Mouse (Mus musculus) left cerebral cortex, adult 18-20 months (tissue): ENCODE measurements around the gene Fndc5. TPM values are rescaled to one million over a fixed set of nuclear protein-coding genes. Genes with fewer than 3 reads are reported as not detected.
A peak's percentile ranks its signal among the peaks of the same experiment; 100 is the strongest.

ENCODE experiments used
- DNase-seq, 2 experiments: peaks; one replicate each; pipeline ENCODE4 v3.0.0; 2021 to 2022; ENCODE audit warnings: low spot score in 2 of 2, mixed read lengths in 1 of 2
- long read RNA-seq, 2 experiments: library from polyadenylated mRNA; stranded (forward); transcript quantifications; one replicate each; pipeline ENCODE4 v2.0.0; 2021
- total RNA-seq, 2 experiments: library from RNA; stranded (reverse); gene quantifications; 2 replicates each; pipeline ENCODE4 v1.2.3; 2021

Gene Fndc5
- total RNA-seq: 10 to 100 TPM; 55.0 to 63.3 TPM
- long read RNA-seq, experiment 1, transcript Fndc5-201 (6 exons, 2,763 nt): major isoform, 70 of 124 reads
- long read RNA-seq, experiment 1, partial matches to known transcripts: 3 of 124 reads
- long read RNA-seq, experiment 1, other reads (novel, unspliced or antisense): 51 of 124 reads
- long read RNA-seq, experiment 2, transcript Fndc5-201 (6 exons, 2,763 nt): major isoform, 50 of 89 reads
- long read RNA-seq, experiment 2, partial matches to known transcripts: 3 of 89 reads
- long read RNA-seq, experiment 2, other reads (novel, unspliced or antisense): 36 of 89 reads

DNA sequence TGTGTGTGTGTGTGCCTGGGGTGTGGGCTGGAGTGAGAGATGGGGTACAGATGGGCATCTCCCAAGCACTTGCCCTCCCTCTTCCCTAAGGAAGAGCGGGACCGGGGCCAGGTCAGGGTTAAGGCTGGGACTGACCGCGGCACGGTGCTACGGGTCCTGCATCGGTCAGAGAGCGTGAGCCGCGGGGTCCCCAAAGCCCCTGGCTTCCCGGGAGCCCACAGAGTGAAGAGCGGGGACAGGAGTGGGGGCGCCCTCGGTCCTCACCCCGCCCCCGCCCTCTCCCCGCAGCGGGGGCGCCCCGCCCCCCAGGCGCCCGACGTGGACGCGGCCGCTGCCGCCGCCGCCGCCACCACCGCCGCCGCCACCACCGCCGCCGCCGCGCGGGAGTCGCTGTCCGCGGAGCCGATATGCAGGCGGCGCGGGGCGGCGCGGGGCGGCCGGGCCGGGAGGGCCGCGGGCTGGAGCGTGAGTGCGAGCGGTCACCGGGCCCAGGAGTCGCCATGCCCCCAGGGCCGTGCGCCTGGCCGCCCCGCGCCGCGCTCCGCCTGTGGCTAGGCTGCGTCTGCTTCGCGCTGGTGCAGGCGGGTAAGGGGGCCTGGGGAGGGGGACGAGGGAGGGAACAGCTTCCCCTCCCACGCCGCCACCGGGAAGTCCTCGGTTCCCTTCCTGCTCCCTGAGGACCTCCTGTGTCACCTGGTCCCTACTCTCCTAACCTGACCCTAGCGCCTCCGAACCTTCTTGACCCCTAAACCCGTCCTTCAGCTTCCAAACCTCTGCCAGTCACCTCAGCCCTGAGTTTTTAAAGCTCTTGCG is at the start of gene Fndc5:
Gene Fndc5, plus strand, starts transcription at position 421 of the 813 bp plus-strand sequence.
- DNase-seq: no peak

DNA sequence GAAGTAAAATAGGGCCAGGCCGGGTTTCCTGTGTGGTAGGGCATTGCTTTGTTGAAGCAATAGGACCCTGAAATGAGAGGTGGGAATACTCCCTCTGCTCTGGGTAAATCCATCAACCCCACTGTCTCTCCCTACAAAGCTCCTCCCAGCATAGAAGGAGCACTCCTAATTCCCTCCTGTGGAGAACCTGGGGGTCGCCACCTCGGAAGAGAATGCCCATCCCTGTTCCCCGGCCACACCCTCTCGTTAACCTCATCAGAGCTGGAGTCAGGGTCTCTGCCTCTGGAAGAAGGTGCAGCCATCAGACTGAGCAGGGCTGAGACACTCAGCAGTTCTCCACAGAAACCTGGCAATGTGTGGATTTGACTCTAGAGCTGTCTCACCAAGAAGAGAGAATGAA is 48.9 kb upstream of the Fndc5 start:
- no peak for DNase-seq

DNA sequence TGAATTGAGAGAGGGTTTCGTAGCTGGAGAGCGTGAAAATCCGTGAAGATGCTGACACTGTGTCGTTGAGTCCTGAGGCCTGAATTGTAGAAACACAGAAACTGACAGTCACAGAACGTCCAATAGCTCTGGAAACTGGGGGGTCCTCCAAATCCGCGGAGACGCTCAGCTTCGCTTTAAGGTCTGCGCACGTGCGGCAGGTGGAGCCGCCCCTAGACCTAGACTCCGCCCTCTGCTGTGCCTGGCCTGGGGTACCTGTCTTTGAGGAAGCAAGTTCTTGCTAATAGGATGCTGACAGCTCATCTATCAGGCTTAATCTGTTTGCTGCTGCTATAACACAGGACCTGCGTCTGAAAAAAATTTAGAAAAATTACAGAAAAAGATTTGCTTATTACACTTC is 41.5 kb upstream of the Fndc5 start:
- no peak for DNase-seq

DNA sequence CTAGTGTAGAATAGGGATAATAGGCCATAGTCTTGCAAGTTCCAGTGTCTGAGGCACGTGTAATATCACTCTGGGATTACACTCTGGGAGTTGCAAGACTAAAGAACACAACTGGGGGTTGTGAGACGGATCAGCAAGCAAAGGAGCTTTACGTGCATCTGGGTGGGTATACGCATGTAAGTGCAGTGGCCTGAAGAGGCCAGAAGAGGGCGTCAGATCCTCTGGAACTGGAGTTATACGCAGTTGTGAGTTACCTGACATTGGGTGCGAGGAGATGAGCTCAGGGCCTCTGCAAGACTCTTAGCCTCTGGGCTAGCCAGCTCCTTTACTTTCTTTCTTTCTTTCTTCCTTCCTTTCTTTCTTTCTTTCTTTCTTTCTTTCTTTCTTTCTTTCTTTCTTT is 39.8 kb upstream of the Fndc5 start:
- DNase-seq: no peak

DNA sequence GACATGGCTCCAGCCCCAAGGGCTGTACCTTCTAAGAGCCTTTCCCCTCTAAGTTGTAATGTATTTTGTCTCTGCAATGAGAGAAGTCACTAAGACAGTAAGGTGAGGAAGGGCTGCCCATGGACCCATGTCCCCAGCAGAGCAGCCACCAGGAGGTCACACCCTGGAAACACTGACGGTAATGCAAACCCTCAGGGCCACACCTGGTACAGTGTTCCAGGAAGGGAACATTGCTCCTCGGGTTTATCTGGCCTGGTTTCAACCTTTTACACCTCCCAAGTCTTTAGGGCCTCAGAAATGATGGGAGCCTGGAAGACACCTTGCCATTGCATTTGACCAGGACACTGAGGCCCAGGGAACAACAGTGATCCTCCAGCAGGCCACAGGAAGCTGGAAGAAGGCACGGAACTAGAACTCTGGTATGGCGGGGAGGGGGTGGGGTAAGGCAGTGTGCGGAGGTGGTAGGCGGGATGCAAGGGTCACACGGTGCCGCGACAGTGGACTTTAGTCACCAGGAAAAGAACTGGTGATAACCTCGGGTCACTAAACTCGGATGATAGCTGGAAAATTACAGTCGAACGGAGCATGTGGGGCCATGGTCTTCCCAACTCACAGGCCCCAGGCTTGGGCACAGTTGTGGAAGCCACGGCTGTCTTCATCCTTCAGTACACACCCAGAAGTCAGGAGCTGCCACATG is 34.5 kb upstream of the Fndc5 start:
- DNase-seq: no peak

DNA sequence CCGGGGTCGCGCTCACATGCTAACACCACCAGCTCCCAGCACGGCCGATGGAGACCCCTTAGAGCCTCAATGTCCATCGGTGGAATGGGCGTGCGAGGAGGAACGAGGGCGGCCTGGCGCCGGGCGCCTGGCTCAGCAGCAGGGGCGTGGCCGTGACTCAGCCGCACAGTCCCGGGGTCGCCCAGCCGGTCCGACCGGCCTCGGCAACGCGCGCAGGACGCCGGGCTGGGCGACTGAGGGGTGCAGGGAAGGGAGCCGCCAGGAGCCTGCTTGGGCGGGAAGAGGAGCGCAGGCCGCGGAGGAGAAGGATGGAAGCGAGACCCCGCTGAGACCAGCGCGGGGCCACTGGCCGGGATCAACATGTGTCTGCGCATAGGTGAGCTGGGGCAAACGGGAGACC is 31.4 kb upstream of the Fndc5 start, which contains the start of gene Tmem54:
Gene Tmem54, plus strand, starts transcription at position 193 of the 400 bp plus-strand sequence.
- no peak for DNase-seq

DNA sequence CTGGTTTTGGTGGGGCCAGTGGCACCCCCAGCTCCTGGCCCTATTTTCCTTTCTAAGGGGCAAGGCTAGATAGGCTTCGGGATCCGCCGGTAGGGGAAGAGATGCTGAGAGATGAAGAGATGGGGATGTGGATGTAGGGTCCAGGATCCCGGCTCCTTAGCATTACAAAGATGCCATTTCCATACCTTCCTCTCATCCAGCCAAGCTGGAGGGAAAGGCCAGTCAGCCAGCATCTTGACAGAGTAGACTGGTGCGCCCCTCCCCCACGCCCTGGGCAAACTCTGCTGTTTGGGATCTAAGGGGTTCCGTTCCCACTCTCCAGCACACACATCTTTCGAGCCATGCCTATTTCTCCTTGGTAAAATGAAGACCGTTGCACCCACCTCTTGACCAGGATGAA is 30.7 kb upstream of the Fndc5 start:
- DNase-seq: no peak

DNA sequence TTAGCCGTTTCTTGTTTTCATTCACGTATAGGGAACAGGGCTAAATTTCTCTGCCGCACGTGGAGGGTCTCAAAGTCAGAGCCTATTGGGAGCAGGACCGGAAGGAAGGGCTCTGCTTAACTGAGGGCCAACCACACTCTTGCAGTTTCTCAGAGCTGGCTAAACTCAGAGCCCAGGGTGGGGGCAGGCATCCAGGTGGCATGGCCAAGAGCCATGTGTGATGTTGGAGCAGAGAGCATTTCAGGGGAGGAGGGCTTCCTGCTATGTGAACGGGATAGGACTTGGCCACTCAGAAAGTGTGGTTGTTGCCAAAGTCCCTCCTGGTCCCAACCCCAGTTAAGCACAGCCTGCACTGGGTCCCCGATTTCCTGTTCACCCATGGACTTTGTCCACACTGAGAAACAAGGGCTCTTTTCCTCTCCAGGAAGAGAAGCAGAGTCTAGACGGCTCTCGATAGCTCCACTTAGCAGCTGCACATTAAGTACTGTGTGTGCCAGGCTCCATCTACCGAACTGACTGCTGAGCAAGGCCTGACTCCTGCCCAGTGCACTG is 29.4 kb upstream of the Fndc5 start:
- no peak for DNase-seq

DNA sequence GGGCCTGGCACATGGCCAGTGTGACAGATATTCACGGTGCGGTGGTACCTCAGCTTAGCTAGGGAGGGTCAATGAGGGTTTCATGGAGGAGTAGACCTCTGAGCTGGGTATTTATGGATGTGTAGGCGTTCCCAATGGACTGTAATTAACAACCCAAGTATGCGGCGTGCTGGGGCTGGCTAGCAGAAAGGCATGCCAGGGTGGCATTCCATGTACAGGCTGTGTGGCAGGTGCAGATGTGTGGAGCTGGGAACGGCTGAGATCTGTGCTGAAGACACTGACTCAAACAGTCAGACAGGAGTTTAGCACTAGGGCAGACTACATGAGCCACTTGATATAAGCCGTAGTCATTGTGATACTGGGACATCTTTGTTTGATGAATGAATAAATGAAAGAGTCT is 28.2 kb upstream of the Fndc5 start:
- DNase-seq: no peak

DNA sequence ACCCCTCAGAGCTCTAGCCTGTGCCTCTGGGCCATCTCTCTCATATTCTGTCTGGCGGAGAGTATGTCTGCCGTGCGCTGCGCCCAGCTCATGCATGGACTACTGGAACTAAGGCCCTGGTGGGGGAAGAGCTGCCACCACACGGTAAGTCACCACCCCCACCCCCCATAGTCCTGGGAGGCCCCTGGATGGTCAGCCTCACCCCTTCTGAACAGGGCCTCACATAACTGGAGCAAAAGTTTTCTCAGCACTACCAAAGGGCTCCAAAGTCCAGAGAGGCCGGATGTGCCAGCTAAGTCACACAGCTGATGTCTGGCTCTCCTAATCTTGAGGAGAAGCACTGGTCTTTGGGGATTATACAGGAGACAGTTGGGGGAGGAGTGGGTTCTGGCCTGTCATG is 26.0 kb upstream of the Fndc5 start:
- no peak for DNase-seq

DNA sequence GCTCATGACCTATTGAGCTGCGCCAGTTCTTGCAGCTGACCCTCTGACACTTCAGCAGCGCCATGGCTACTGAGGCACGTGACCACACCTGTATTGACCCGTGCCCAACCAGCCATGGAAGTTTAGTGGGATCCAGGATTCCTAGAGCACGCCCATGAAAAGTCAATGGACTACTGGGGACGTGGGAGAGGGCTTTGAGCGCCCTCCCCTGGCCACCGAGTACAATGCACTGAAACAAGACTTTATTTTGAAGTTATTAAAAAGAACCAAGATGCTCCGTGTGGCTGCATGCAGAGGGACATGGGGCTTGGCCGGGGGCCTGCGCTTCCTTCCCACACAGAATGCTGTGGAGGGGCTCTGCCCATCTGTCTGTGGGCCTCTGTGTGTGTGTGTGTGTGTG is 25.4 kb upstream of the Fndc5 start:
- DNase-seq: no peak

DNA sequence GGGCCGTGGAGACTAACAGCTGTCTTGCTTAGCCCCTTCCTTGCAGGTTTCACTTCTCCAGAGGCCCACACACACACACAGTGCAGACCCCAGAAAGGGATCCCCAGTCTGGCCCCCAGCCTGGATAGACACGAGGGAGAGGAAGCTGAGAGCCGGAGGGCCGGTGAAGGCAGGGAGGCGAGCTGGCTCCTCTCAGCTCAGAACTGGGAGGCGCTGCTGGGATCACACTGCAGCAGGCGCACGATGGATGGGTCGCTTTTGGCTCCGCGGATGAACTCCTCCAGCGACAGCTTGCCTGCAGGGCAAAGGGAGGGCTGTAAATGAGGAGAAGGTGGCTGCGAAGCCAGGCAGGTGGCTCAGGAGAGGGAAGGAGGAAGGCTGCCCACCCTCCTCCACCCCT is 24.6 kb upstream of the Fndc5 start:
- no peak for DNase-seq

DNA sequence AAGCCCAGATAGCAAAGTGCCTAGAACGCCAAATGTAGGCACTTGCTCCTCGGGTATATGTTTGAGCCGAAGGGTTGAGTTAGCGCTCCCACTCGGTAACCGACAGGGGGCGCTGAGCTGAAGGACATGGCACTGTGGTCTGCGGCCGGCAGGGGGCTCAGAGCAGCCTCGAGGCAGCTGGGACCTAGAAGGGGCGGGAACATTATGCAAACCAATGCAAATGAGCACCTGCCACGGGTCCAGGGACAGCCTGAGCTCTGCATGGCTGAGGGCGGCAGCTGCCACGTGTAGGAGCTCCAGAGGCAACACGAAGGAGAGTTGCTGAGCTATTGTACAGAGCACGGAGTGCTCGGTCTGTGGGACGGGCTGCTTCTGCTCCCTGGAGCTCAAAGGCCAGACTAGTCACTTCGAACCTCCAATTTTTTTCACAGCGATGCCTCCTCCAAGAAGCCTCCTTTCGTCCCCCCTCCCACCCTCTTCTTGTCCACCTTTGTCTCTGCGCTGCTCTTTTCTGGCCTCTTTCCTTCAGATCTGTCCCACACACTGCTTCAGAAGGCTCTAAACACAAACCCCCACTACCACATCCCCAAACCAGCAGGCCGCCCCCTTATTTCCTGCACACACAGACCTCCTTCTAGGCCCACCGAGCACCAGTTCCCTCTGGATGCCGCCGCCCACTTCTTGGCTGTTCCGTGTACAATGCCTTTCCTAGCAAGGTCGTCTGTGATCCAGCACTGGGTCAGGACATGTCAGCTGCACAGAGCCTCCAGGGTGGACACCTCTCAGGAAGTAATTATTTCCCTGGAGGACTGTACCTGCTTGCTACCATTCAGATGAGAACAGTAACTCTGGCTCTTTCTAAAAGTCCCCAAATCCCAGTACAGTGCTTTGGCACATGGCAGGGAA is 23.5 kb upstream of the Fndc5 start:
- DNase-seq: peak; percentile 90 to 91

DNA sequence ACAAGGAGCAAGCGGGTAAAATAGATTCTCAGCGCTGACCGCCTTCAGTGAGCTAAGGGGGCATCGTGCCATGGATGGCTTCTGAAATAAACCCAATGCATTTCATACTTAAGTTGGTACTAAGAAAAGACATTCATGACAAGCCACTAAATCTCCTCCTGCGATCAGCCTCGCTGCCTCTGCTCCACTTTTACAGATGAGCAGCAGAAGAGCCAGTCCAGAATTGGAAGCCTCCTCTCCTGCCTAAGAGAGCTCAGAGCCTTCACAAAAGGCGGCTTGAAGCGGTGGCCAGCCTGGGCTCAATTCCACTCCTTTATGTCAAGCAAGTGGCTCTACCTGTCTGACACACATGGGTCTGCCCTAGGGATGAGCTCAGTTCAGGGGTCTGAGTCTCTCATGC is 20.1 kb upstream of the Fndc5 start:
- DNase-seq: no peak

DNA sequence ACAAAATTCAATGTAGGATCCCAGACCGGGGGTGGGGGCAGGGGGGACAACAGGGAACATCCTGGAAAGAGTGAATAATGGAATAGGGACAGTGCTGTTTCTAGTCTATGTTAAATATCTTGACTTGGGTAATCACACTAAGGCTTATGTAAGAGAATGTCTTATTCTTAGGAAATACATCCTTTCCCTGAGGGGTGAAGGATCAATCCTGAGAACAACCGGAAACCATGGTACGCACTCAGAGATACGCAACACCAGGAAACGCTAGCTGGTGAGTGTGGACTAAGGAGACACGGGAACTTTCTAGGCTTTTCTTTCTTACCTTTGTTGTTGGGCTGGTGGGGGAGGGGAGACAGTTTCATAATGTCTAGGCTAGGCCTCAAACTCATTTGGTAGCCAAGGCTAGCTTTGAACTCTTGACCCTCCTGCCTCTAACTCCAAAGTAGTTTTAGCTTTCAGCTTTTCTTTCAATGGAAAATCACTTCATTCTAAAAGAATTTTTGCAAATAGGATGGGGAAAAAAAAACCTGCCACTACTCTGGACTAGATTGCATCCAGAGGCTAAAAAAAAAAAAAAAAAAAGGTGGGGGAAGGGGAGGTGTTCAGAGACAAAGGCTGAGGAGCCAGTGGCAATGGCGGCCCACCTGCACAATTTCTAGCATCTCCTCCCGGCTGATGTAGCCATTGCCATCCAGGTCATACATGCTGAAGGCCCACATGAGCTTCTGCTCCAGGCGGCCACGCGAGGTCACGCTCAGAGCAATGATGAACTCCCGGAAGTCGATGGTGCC is 18.9 kb upstream of the Fndc5 start:
- DNase-seq: peak in 1 of 2 experiments; percentile 4

DNA sequence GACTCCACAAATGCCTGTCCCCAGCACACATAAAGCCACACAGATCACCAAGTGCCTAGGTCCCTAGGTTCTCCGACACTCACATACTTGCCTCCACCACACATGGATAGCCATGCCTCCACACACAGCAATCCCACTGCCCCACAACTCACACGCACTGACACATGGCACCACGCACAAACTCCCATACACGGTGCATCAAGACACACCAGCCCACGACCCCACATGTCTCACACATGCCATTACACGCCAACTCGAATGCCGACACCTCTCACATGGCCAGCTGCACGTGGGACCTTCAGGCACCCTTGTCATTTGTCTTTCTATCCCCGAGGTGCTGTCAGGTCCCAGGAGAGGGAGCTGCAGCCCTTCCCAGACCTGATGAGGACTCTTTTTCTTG is 17.1 kb upstream of the Fndc5 start:
- DNase-seq: no peak

DNA sequence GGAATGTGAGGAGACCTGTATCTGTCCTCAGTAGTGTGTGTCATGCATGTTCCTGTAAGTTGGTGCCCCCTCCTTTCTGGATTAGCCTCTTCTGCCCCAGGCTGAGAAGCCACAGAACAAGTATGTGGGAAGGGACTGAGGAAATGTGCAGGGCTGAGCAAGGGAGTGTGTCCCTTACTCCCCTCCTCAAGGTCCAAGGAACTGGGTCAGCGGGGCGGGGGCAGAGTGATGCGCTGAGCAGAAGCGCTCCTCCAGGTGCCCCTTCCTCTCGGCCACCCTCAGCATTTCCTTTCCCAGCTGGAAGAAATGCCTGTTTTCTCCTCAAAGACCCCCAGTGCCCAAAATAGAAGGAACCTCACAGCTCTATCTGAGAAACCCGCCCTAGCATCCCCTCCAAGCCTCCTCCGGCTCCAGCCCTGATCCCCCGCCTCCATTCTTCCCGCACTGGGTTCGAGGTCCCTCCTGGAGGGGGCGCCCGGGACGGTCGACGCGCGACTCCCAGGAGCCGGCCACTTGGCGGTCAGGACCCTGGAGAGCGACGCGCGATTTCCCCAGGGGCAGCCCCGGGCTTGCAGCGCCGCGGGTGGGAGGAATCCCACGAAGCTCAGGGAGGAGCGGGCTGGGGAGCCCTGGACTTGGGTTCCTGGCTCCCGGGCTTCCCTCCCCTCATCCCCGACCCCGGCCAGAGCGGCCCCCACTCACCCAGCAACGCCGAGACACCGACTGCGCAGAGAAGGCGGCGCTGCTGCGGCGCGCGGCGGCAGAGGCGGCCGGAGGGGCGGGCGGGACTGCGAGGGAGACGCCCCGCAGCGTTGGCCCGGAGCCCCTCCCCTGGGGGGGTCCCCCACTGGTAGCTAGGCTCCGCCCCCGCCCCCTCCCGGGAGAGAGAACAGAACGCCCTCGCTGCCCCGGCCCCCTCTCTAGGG is 16.0 kb upstream of the Fndc5 start:
- DNase-seq: peak; percentile 64 to 78

DNA sequence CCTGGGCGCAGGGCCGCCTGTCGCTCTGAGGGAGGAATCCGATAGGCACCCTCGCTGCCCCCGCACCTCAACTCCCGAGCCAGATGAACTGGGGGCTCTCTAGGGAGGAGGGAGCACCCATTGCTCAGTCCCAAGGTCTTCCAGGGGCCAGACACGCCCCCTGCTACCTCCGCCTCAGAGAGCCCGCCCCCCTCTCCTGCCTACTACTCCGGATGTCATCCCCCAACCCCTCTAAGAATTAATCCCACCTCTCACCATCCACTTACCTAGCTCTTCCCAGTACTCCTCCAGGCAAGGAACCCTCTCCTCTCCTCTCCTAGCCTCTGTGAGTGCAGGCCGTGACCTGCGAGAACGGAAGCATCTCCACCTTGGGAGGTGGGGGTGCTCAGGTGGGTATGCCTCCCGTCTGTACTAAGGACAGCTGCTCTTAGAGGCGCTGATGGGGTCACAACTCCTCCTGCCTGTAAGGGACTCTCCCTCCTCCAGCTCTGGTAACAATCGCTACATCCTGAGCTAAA is 15.2 kb upstream of the Fndc5 start, which contains the start of gene Hpca:
Gene Hpca, minus strand, starts transcription at position 468 of the 518 bp plus-strand sequence.
- no peak for DNase-seq
